Mouse (Mus musculus): Measurements from ENCODE around the gene Aoah. TPM values are rescaled to one million over a fixed set of nuclear protein-coding genes. Genes with fewer than 3 reads are reported as not detected.

Aoah gene
- polyA plus RNA-seq, 1 experiment from 2014 or later, result 0.77 TPM

DNA sequence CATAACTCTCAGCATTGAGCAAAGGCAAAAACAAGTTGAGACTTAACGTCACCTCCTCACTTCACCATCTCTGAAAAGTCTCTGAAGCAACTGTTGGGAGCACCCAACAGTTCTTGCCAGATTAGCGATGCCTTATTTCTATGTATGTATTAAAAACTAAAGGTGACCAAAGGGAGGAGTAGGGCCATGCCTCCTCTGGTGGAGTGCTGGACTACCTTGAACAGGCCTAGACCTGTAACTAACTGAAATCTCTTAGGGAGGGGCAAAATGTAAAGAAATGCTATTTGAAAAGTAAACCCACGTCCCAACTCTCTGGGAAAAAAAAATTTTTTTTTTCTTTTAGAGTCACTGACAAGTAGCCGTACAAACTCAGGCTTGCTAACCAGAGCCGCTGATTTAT, 211.3 kb downstream of the Aoah start:
- Histone ChIP-seq H3K36me3 (no peaks in the 10 kb centered on the region), H3K4me2 (no peak overlapping the region), H3K4me3 (no peak overlapping the region), H3K9me3 (replicated peaks) (no peaks in the 10 kb centered on the region), H3K9ac (no peak overlapping the region), H3K4me1 (replicated peaks) (no peaks in the 10 kb centered on the region), H3K27me3 (no peaks in the 10 kb centered on the region), H3K27ac (no peak overlapping the region)
- no peak for ATAC-seq (replicated peaks; ENCODE audit: insufficient number of reproducible peaks, insufficient read depth, low FRiP score, low read depth)
- WGBS, result 86% methylated on average over 5 of the region's 5 CpGs

DNA sequence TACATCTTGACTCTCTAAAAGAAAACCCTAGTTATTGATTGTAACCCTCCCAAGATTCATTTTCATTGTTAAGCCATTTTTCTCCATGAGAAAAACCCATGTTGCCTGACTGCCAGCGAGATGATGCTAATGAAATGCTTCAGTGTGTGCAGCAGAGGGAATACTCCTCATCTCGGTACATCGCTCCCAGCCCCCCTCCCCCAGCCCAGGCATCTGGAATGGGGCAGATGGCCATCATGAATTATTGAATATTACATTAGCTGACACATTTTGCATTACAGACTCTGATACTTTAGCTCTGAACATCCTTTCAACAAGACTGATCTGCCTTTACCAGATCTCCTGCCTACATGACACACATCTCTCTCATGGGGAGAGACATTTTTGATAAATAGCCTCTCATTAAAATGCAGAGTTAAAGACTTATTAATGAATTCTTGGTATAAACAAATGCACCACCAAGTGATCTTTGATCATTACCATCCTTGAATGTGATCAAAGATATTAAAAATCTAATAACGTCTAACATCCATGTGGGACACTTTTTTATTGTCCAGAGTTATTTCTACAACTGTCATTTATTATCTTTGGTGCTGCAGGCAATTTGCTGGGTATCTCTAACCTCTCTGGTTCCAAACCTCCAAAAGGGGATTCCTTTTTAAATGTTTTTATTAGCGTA, 211.9 kb downstream of the Aoah start:
- Histone ChIP-seq H3K27me3 (no peaks in the 10 kb centered on the region), H3K36me3 (no peaks in the 10 kb centered on the region), H3K27ac (no peak overlapping the region), H3K4me3 (no peak overlapping the region), H3K4me1 (replicated peaks) (no peaks in the 10 kb centered on the region), H3K9ac (no peak overlapping the region), H3K9me3 (replicated peaks) (no peaks in the 10 kb centered on the region), H3K4me2 (no peak overlapping the region)
- ATAC-seq (replicated peaks; ENCODE audit: insufficient number of reproducible peaks, insufficient read depth, low FRiP score, low read depth), result no peak
- 84% methylated on average over 5 of the region's 5 CpGs for WGBS

DNA sequence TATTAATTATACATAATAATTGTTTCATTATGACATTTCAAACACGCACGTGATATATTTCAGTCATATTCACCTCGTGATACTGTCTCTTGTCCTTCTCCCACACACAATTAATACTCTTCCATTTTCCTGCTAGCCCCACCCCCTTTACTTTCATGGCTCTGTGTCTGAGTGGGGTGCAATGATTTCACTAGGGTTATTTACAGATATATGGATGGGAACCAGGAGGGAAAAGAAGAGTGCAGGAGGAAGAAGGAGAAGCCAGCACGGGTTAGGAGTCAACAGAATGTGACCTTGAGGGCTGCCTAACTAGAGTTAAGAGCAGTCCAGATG, 212.4 kb downstream of the Aoah start:
- WGBS, result 75% methylated on average over 4 of the region's 4 CpGs
- H3K9me3 ChIP-seq (replicated peaks), result no peaks in the 10 kb centered on the region
- H3K36me3 ChIP-seq, result no peaks in the 10 kb centered on the region
- ATAC-seq (replicated peaks; ENCODE audit: insufficient number of reproducible peaks, insufficient read depth, low FRiP score, low read depth), result no peak
- no peak overlapping the region for H3K4me2 ChIP-seq
- H3K27me3 ChIP-seq, result no peaks in the 10 kb centered on the region
- H3K27ac ChIP-seq, result no peak overlapping the region
- no peaks in the 10 kb centered on the region for H3K4me1 ChIP-seq (replicated peaks)
- H3K9ac ChIP-seq, result no peak overlapping the region
- H3K4me3 ChIP-seq, result no peak overlapping the region

DNA sequence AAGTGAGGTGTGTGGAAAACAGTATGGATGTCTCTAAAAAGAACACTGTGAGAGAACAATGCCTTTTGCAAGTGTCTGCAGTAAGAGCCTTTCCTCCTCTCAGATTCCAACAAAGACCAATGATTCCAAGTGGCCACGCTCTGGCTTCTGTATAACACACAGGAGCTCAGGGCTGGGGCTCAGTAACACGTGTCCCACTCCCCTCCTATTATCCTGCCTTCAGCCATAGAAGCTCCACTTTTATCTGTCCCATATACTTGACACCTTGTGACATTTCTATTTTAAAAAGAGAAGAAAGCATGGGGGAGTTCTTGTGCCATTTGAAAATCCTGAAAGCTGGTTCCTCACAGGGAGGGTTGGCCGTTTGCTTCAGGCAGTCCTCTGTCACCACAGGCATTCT, 219.7 kb downstream of the Aoah start:
- Histone ChIP-seq H3K27ac (no peak overlapping the region), H3K27me3 (no peaks in the 10 kb centered on the region), H3K4me3 (no peak overlapping the region), H3K4me2 (no peak overlapping the region), H3K9me3 (replicated peaks) (no peaks in the 10 kb centered on the region), H3K36me3 (no peaks in the 10 kb centered on the region), H3K4me1 (replicated peaks) (0 out of 2 replicates have a peak, but pooled peaks cover 3% of the 10 kb centered on the region), H3K9ac (no peak overlapping the region)
- 31% methylated on average over 3 of the region's 3 CpGs for WGBS
- no peak for ATAC-seq (replicated peaks; ENCODE audit: insufficient number of reproducible peaks, insufficient read depth, low FRiP score, low read depth)

DNA sequence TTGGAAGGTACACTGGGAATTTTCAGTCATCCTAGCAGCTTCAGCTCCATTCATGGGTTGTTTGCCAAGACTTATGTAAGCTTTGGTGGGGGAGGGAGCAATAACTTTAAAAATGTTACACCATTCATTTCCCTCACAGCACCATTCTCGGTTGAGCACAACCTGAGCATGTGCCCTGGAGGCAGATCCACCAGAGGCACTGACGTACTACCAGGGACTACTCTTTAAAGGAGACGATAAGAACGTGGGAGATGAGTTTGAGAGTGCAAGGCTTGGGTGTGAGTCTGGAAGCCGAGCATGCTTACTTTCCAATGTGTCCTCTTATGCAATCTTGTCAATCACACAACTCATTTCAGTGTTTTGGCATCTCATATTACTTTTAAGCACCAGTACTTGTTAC, 230.9 kb downstream of the Aoah start:
- Histone ChIP-seq H3K9me3 (replicated peaks) (no peaks in the 10 kb centered on the region), H3K4me2 (no peak overlapping the region), H3K27me3 (no peaks in the 10 kb centered on the region), H3K4me1 (replicated peaks) (no peaks in the 10 kb centered on the region), H3K36me3 (no peaks in the 10 kb centered on the region), H3K9ac (no peak overlapping the region), H3K27ac (no peak overlapping the region), H3K4me3 (no peak overlapping the region)
- no peak for ATAC-seq (replicated peaks; ENCODE audit: insufficient number of reproducible peaks, insufficient read depth, low FRiP score, low read depth)
- 64% methylated on average over 5 of the region's 5 CpGs for WGBS

DNA sequence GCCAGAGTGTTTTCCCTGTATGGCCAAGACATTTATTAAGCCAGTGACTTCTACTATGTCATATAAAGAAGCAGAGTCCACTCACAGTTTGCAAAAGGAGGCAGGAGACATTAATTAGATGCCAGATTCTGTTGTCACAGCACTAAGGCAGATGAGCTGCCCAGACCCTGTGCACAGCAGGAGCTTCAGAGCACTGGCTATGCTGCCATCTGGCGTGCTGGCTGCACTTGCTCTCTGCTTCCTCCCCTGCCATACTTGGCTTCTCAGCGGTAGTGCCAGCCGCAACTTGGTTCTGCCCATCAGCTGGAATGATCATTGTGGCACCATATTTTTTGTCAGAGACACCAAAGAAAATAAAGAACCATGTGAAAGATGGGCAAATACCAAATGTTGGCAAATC, 239.3 kb downstream of the Aoah start:
- 76% methylated on average over 3 of the region's 3 CpGs for WGBS
- Histone ChIP-seq H3K9me3 (replicated peaks) (no peaks in the 10 kb centered on the region), H3K9ac (no peak overlapping the region), H3K4me3 (no peak overlapping the region), H3K36me3 (no peaks in the 10 kb centered on the region), H3K27ac (no peak overlapping the region), H3K4me2 (no peak overlapping the region), H3K4me1 (replicated peaks) (no peaks in the 10 kb centered on the region), H3K27me3 (no peaks in the 10 kb centered on the region)
- ATAC-seq (replicated peaks; ENCODE audit: insufficient number of reproducible peaks, insufficient read depth, low FRiP score, low read depth), result no peak

DNA sequence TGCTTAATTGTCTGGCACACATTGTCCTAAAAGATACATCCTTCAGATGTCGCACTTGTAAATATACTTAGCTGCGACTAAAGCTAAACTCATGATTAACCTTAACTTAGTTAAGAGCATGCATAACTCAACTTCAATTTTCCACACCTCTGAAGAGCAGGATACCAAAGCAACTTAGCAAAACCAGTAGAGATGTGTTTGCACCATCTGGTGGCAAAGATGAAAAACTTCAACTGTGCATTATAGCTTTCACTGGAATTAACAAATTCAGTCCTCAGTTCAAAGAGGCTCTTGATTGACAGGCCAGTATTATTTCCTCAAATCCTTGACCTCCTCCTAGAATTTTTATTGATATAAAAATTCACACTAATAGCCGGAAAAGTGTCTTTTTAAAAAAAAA, 241.1 kb downstream of the Aoah start:
- no peak for ATAC-seq (replicated peaks; ENCODE audit: insufficient number of reproducible peaks, insufficient read depth, low FRiP score, low read depth)
- no peaks in the 10 kb centered on the region for H3K4me1 ChIP-seq (replicated peaks)
- H3K4me2 ChIP-seq, result no peak overlapping the region
- H3K9me3 ChIP-seq (replicated peaks), result no peaks in the 10 kb centered on the region
- WGBS, result 64% methylated on average over 3 of the region's 3 CpGs
- H3K27ac ChIP-seq, result no peak overlapping the region
- H3K4me3 ChIP-seq, result no peak overlapping the region
- H3K9ac ChIP-seq, result no peak overlapping the region
- H3K27me3 ChIP-seq, result no peaks in the 10 kb centered on the region
- no peaks in the 10 kb centered on the region for H3K36me3 ChIP-seq

DNA sequence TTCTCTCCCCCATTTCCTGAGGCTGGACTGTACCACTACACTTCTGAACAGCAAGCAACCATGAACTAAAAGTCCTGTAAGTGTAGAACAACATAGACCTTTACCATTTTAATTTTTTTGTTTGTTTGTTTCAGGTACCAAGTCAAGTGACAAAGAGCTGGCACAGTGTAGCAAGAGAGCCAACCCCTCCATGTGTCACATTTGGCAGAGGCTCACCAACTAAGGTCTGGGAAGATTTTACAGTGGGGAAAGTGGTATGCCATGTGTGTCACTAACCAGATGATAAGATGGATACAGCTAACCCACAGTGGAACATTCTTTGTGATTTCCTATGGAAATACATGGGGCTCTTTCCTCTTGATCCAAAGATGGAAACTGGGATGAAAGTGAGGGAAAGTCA, 242.1 kb downstream of the Aoah start:
- Histone ChIP-seq H3K27me3 (no peaks in the 10 kb centered on the region), H3K4me3 (no peak overlapping the region), H3K4me2 (no peak overlapping the region), H3K27ac (no peak overlapping the region), H3K9me3 (replicated peaks) (no peaks in the 10 kb centered on the region), H3K4me1 (replicated peaks) (no peaks in the 10 kb centered on the region), H3K36me3 (no peaks in the 10 kb centered on the region), H3K9ac (no peak overlapping the region)
- no peak for ATAC-seq (replicated peaks; ENCODE audit: insufficient number of reproducible peaks, insufficient read depth, low FRiP score, low read depth)

DNA sequence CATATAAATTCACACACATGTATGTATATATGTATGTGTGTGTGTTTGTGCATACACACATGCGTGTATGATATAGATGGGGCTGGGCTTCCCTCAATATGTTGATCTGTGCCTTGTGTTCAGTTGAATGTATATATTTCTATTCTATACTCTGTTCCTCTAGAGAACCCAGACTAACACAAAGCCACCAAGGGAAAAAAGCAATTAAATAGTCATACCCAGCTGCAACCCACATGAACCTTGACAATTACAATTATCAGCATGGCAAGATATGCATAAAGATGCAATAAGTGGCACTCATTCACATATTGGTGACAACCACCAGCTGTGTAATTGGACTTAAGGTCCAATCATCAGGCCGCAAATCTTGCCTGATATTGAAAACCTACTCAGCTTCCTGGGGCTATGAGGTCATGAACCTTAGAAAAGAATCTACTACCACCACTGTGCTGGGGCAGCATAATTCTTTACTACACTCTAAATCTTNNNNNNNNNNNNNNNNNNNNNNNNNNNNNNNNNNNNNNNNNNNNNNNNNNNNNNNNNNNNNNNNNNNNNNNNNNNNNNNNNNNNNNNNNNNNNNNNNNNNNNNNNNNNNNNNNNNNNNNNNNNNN, 246.8 kb downstream of the Aoah start:
- Histone ChIP-seq H3K36me3 (no peaks in the 10 kb centered on the region), H3K27me3 (no peaks in the 10 kb centered on the region), H3K4me2 (no peak overlapping the region), H3K4me1 (replicated peaks) (no peaks in the 10 kb centered on the region), H3K4me3 (no peak overlapping the region), H3K27ac (no peak overlapping the region), H3K9ac (no peak overlapping the region), H3K9me3 (replicated peaks) (no peaks in the 10 kb centered on the region)
- 86% methylated on average over 2 of the region's 2 CpGs for WGBS
- ATAC-seq (replicated peaks; ENCODE audit: insufficient number of reproducible peaks, insufficient read depth, low FRiP score, low read depth), result no peak

DNA sequence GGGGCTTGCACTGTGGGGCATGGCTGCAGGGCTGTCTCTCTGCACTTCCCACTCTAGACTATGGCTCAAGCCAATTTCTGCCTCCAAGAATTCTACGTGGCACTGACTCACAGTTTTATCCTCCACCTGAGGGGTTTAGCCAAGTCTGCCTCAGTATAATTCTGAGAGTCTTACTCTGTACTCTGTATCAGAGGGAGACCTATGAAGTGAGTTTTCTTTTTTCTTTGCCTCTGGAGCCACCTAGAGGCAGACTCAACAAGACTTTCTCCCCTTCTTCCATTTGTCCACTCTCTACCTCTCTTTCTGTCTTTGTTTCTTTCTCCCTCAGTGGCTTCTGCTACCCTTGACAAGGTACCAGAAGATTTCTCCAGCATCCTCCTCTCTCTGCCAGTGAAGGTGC, 256.2 kb downstream of the Aoah start:
- Histone ChIP-seq H3K36me3 (no peaks in the 10 kb centered on the region), H3K27ac (no peak overlapping the region), H3K4me3 (no peak overlapping the region), H3K9ac (no peak overlapping the region), H3K4me1 (replicated peaks) (no peaks in the 10 kb centered on the region), H3K27me3 (no peaks in the 10 kb centered on the region), H3K9me3 (replicated peaks) (no peaks in the 10 kb centered on the region), H3K4me2 (no peak overlapping the region)
- WGBS, result 36% methylated on average over 1 of the region's 1 CpGs
- no peak for ATAC-seq (replicated peaks; ENCODE audit: insufficient number of reproducible peaks, insufficient read depth, low FRiP score, low read depth)

DNA sequence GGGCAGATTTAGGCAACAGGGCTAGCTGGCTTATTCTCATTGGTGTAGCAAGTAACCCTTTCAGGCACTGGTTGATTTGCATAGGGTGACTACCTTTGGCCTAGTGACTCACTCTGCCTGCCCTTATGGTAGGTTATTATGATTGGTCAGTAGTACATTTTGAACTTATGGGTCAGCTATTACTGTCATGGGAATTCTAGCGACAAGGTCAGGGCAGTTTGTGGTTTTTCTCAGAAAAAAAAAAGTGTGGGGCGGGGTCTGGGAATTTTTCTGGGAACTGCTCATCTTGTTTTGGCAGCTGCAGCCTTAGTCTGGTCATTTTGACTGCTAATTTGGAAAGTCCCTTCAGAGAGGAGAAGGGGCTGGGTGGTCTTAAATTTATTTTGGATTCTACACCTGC, 272.1 kb downstream of the Aoah start:
- Histone ChIP-seq H3K36me3 (no peaks in the 10 kb centered on the region), H3K4me2 (no peak overlapping the region), H3K27me3 (no peaks in the 10 kb centered on the region), H3K9me3 (replicated peaks) (no peaks in the 10 kb centered on the region), H3K9ac (no peak overlapping the region), H3K4me3 (no peak overlapping the region), H3K27ac (no peak overlapping the region), H3K4me1 (replicated peaks) (no peaks in the 10 kb centered on the region)
- WGBS, result 76% methylated on average over 2 of the region's 2 CpGs
- ATAC-seq (replicated peaks; ENCODE audit: insufficient number of reproducible peaks, insufficient read depth, low FRiP score, low read depth), result no peak

DNA sequence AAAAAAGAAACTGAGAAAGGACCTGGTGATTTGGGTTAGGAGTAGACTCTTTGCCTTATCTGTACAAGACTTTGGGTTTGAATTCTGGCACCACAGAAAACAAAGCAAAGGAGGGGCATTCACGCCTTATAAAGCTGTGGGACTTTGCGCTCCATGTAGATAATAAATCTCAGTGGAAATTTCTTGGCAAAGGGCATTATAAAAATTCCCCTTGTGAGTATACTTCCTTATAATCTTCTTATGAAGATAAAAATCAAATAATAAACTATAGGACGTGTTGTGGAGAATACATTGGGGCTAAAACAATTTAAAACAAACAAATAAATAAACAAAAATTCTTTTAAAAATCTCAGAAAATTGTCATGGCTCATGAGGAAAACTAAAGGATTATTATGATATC, 280.9 kb downstream of the Aoah start, which contains the start of gene Olfr1370:
Olfr1370 (minus strand) TSS at position 101 of the 400 bp plus-strand sequence.
- no peak within 1 kb of the TSS for H3K4me2 ChIP-seq
- H3K9me3 ChIP-seq (replicated peaks), result no peaks in the 10 kb centered on the region
- no peaks in the 10 kb centered on the region for H3K36me3 ChIP-seq
- ATAC-seq (replicated peaks; ENCODE audit: insufficient number of reproducible peaks, insufficient read depth, low FRiP score, low read depth), result no peak
- no peaks in the 10 kb centered on the region for H3K4me1 ChIP-seq (replicated peaks)
- H3K27ac ChIP-seq, result no peak within 1 kb of the TSS
- no peaks in the 10 kb centered on the region for H3K27me3 ChIP-seq
- no peak within 1 kb of the TSS for H3K9ac ChIP-seq
- 71% methylated on average over 3 of the region's 3 CpGs for WGBS
- no peak within 1 kb of the TSS for H3K4me3 ChIP-seq
